ENCODE assay signal across 8 mouse cellular contexts in the genomic region with DNA sequence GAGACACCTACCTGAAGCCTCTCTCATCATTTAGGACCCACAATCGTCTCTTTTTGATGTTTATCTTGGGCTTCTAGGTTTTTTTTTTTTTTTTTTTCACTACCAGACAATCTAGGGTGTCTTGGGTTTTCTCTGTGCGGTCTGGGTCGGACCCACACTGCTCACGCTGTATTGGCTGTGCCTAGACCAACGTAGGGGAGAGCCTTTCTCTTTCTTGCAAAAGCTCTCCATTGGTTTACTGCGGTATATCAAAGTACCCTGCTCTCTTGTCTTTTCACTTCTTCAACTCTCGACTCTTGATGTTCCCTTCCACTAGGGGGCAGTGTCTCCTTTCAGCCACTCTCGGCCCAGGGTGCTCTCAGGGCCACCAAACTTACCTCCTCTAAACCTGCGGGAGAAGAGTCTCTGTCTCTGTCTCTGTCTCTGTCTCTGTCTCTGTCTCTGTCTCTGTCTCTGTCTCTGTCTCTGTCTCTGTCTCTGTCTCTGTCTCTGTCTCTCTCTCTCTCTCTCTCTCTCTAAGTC. TPM values are rescaled to one million over a fixed set of nuclear protein-coding genes. Genes with fewer than 3 reads are reported as not detected.
DNase-seq lines count a peak whose midpoint lies in the region; ATAC-seq and TF ChIP-seq lines count a peak whose summit lies in the region.

No protein-coding gene starts in this region.

- no peak overlapping the region for H3K4me3 ChIP-seq in C2C12 (ENCODE audit: insufficient read depth, poor library complexity, severe bottlenecking)
- no peak overlapping the region for H3K4me3 ChIP-seq in gastrocnemius, adult 2 months
- no peak overlapping the region for H3K4me3 ChIP-seq in kidney, embryonic 15.5 days (replicated peaks)
- no peak overlapping the region for H3K4me3 ChIP-seq in liver, embryonic 13.5 days (replicated peaks)

- DNase-seq in Muller cell, postnatal 12 days (ENCODE audit: inconsistent ontology term): peak; percentile 68
- peak; percentile 80 for DNase-seq in cerebellum, adult 8-10 months
- peak; percentile 70 for DNase-seq in gastrocnemius, adult 2 months
- peak; percentile 11 for DNase-seq in liver, embryonic 13.5 days
- DNase-seq in ovary, postnatal 36 days (ENCODE audit: low spot score): peak; percentile 43
- DNase-seq in thymus, postnatal 25 days: peak; percentile 85

- no peak overlapping the region for H3K9ac ChIP-seq in kidney, embryonic 15.5 days
- no peak overlapping the region for H3K9ac ChIP-seq in liver, embryonic 13.5 days

- no peaks in the 10 kb centered on the region for H3K79me3 ChIP-seq in C2C12 (ENCODE audit: low read depth)

- no peak overlapping the region for H3K4me2 ChIP-seq in kidney, embryonic 15.5 days
- H3K4me2 ChIP-seq in liver, embryonic 13.5 days: no peak overlapping the region

- peak; percentile 61 for TF ChIP-seq CTCF in C2C12 (IDR thresholded peaks at IDR 0.05; ENCODE audit: control insufficient read depth, insufficient read depth, insufficient read length)
- TF ChIP-seq CTCF in gastrocnemius, adult 2 months (IDR thresholded peaks at IDR 0.05): peak; percentile 86

- no peaks in the 10 kb centered on the region for H3K4me1 ChIP-seq in kidney, embryonic 15.5 days
- H3K4me1 ChIP-seq in liver, embryonic 13.5 days (replicated peaks): no peaks in the 10 kb centered on the region

- WGBS in kidney, embryonic 15.5 days: 23% methylated on average over 9 of the region's 9 CpGs
- 14% methylated on average over 9 of the region's 9 CpGs for WGBS in liver, embryonic 13.5 days (ENCODE audit: insufficient replicate concordance)

- no peaks in the 10 kb centered on the region for H3K27me3 ChIP-seq in C2C12 (ENCODE audit: control insufficient read depth, insufficient read depth, insufficient read length)
- H3K27me3 ChIP-seq in kidney, embryonic 15.5 days: peaks cover 8% of the 10 kb centered on the region; the same call in 1 of the 2 replicates
- H3K27me3 ChIP-seq in liver, embryonic 13.5 days: no peaks in the 10 kb centered on the region

- intact Hi-C loops in gastrocnemius, adult 2 months (cut with DNase I): loop anchor here (1.0 to 5.0 kb wide), 3 partner anchors 183 to 248 kb away; no protein-coding TSS in a partner anchor

- no peaks in the 10 kb centered on the region for H3K9me3 ChIP-seq in kidney, embryonic 15.5 days (replicated peaks)
- H3K9me3 ChIP-seq in liver, embryonic 13.5 days (replicated peaks): no peaks in the 10 kb centered on the region

- H3ac ChIP-seq in C2C12 (ENCODE audit: control insufficient read depth, insufficient read length, low read depth): no peak overlapping the region

- H3K36me3 ChIP-seq in C2C12 (ENCODE audit: control insufficient read depth, insufficient read depth): no peaks in the 10 kb centered on the region
- no peaks in the 10 kb centered on the region for H3K36me3 ChIP-seq in kidney, embryonic 15.5 days
- no peaks in the 10 kb centered on the region for H3K36me3 ChIP-seq in liver, embryonic 13.5 days

- ATAC-seq in kidney, embryonic 15.5 days (replicated peaks; ENCODE audit: low FRiP score): peak; percentile 54
- no peak for ATAC-seq in liver, embryonic 13.5 days (ENCODE audit: low read depth)

- no peak overlapping the region for H3K27ac ChIP-seq in gastrocnemius, adult 2 months
- no peak overlapping the region for H3K27ac ChIP-seq in kidney, embryonic 15.5 days
- H3K27ac ChIP-seq in liver, embryonic 13.5 days: no peak overlapping the region

- H3K79me2 ChIP-seq in C2C12 (ENCODE audit: control insufficient read depth, insufficient read depth): no peaks in the 10 kb centered on the region

TF ChIP-seq in C2C12, 6 proteins besides CTCF, POLR2A, EP300 and RAD21:
- TF ChIP-seq USF1 (IDR thresholded peaks at IDR 0.05; ENCODE audit: low read depth) (no peak), FOSL1 (IDR thresholded peaks at IDR 0.05; ENCODE audit: insufficient read depth, low read length, poor library complexity, severe bottlenecking) (no peak), MAX (IDR thresholded peaks at IDR 0.05) (no peak), CEBPB (IDR thresholded peaks at IDR 0.05; ENCODE audit: low read depth) (no peak), MYOD1 (IDR thresholded peaks at IDR 0.05; ENCODE audit: control insufficient read depth, insufficient read length, low read depth) (no peak), MYOG (IDR thresholded peaks at IDR 0.05; ENCODE audit: control insufficient read depth, extremely low read depth, insufficient read length) (no peak)

RNA-seq across cellular contexts. Expression of a gene that starts 9.3 kb away (rescaled TPM):
- polyA plus RNA-seq in C2C12 (2012; fragmentation: generic; extraction: Trizol): 0.26 TPM
- total RNA-seq in gastrocnemius, adult 2 months (2021): 1 to 10 TPM; 1.1 to 1.6 TPM
- 21.4 and 23.3 TPM in 2 replicates for polyA plus RNA-seq in kidney, embryonic 15.5 days (2015; fragmentation: Nextera tagmentation; extraction: Ambion mirVana)
- 8.0 and 10.1 TPM in 2 replicates for polyA plus RNA-seq in liver, embryonic 13.5 days (2015; fragmentation: Nextera tagmentation; extraction: Ambion mirVana)

Comparison
In these comparisons a context has a peak if more than half of its experiments do, and no peak if none do; other contexts are left out.
1. DNase-seq: peak in every context shown above with its lines; median percentile 85 in thymus, postnatal 25 days; 80 in cerebellum, adult 8-10 months; 70 in gastrocnemius, adult 2 months; 68 in Muller cell, postnatal 12 days; 43 in ovary, postnatal 36 days; 11 in liver, embryonic 13.5 days.